Mouse (Mus musculus) CD4-positive helper T cell, adult 2 months (primary cell): ENCODE measurements at regions not wholly inside any gene's neighbourhood (a gene's known extent, or its start where the extent isn't known, plus 50 kb on each side); places are given as distances from the start of the nearest gene placed in this dataset.

Experiments used
- DNase-seq: peaks from one replicate; pipeline ENCODE4 v3.0.0-alpha.2; 2012; ENCODE audit warnings: low read depth, missing footprints, low spot score

GRCm38 (mm10) chr15:65646470-65646869, 631.8 kb upstream of the Gm21961 start:
- DNase-seq = no peak

- no peak for DNase-seq
Measured at GRCm38 (mm10) chr15:65639484-65639883, 624.8 kb upstream of the Gm21961 start.

GRCm38 (mm10) chr15:65637520-65638184, 622.9 kb upstream of the Gm21961 start:
- peak; percentile 14 for DNase-seq

DNA sequence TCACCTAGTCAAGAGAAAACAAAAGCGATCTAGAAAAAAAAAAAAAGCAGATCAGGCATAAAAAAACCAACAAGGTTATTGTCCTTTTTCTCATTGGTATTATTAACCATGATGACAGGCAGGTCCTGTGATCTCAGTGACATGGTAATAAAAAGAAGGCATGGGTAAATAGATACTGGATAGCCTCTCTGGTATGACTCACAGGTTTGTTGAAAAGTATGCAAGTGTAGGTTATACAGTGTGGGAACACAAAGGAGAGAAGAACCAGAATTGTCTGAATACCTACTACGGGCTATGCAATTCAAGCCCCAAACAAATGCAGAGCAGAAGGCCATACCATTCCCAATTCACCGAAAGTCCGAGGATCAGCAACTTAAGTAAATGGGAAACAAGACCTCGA, 617.7 kb upstream of the Gm21961 start:
- no peak for DNase-seq

DNA sequence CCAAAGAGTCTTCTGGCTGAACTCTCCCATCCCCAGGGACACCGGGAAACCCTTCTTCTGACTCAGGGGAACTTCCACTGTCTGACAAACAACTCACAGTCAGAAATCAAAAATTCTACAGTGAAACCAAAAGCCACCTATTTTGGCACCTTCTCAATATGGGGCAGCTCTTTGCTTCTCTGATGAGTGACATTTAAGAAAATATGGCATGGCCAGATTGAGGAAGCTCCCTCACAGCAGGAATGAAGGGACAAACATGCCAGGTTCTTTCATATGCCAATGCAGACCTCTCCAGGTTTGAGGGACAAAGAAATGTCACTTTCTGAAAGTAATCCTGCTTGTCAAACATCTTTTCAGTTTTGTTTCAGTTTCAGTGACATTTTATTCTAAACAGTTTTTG, 615.8 kb upstream of the Gm21961 start:
- no peak for DNase-seq

DNA sequence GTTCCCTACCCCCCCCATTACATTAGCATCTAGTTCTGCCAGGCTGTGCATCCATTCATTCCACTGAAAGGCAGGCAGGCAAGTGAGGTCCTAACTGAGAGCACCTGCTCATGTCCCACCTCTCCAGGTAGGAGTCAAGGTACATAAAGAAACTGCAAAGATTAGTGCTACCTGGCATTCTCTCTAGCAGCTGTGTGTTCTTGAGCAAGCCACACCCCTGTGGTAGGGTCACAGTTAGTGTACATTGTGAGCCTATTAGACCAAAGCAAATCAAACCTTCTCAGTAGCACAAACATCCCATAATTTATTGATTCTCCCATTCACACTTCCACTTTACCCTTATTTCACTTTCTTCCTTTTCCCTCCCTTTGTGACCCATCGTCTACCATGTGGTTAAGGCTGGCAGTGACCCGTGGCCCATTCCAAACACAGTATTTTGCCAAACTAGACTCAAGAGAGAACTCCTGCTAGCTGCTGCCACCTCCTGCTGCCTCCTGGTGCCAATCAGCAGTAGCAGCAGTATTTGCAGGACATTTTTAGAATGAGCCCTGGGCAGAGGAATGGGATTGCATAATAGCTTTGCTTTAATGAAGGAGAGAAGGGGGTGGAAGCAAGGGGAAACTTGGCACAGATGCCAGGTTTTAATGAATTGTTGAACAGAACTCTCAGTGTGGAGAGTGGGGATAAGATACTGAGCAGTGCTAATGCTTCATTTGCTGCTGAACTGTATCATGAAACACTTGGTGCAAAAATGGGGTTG, 578.2 kb upstream of the Gm21961 start:
- DNase-seq = no peak

- DNase-seq = no peak
Measured at GRCm38 (mm10) chr15:65585566-65585965, 570.9 kb upstream of the Gm21961 start.

DNA sequence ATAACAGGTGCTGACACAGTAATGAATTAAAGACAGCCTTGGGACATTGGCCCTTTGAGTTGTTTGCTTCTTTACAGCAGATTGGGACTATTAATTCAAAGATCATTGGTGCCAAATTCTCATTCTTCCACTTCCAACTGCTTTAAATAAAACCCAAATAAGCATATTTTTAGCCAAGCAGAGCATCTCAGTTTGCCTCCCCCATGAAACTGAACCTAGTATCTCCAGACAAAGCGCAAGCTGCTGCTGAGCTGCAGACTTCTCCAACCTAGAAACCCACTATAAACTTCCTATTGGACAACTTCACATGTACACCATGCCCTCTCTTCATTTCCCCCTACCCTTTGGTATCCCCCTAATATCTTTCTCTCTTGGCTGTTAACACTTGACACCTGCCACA, 564.6 kb upstream of the Gm21961 start:
- no peak for DNase-seq

GRCm38 (mm10) chr15:65567931-65568330, 553.2 kb upstream of the Gm21961 start:
- DNase-seq = no peak

GRCm38 (mm10) chr15:65557846-65558835, 543.4 kb upstream of the Gm21961 start:
- DNase-seq = no peak

- no peak for DNase-seq
Measured at GRCm38 (mm10) chr15:65549046-65549445, 534.3 kb upstream of the Gm21961 start.

- no peak for DNase-seq
Measured at GRCm38 (mm10) chr15:65535606-65536005, 520.9 kb upstream of the Gm21961 start.

GRCm38 (mm10) chr15:65532241-65532640, 517.5 kb upstream of the Gm21961 start:
- no peak for DNase-seq

- DNase-seq = no peak
Measured at GRCm38 (mm10) chr15:65502656-65503055, 488.0 kb upstream of the Gm21961 start.

- DNase-seq = no peak
Measured at GRCm38 (mm10) chr15:65478940-65479339, 464.2 kb upstream of the Gm21961 start.

GRCm38 (mm10) chr15:65455203-65455816, 440.6 kb upstream of the Gm21961 start:
- no peak for DNase-seq

- DNase-seq = no peak
Measured at GRCm38 (mm10) chr15:65452258-65453028, 437.7 kb upstream of the Gm21961 start.

GRCm38 (mm10) chr15:65419736-65420135, 405.0 kb upstream of the Gm21961 start:
- DNase-seq = no peak
